Mouse (Mus musculus) liver, postnatal 0 days (tissue): ENCODE data around the gene Ffar1. TPM values are rescaled to one million over a fixed set of nuclear protein-coding genes. Genes with fewer than 3 reads are reported as not detected.
"Not testable (repeated sequence)": the region's sequence is repeated elsewhere in the genome, so short reads cannot be mapped to it uniquely, and the experiment has no call there.

ENCODE experiments used
- ATAC-seq: fragments of 200-750 bp; cut with Nextera tagmentation; 2 replicates; pipeline ENCODE4 v1.8.0; 2017; ENCODE audit warnings: mild to moderate bottlenecking, moderate library complexity
- DNase-seq: peaks from one replicate; pipeline ENCODE4 v3.0.0-alpha.2; 2016
- H3K27ac ChIP-seq: fragments of 300-500 bp; sonication (generic); 2 replicates; pipeline ENCODE4 v1.5.1; 2014; ENCODE audit warnings: antibody characterized with exemption, moderate library complexity, mild to moderate bottlenecking, low read depth
- H3K27me3 ChIP-seq: fragments of 300-500 bp; sonication (generic); 2 replicates; pipeline ENCODE4 v1.6.1; 2014; ENCODE audit warnings: low read length, control low read depth, mixed read lengths; ENCODE audit not compliant: insufficient read depth
- H3K36me3 ChIP-seq: fragments of 300-500 bp; sonication (generic); replicated peaks from 2 replicates; pipeline ENCODE4 v1.6.1; 2014; ENCODE audit warnings: mild to moderate bottlenecking, control low read depth, low read length, moderate library complexity, mixed read lengths; ENCODE audit not compliant: insufficient read depth
- H3K4me1 ChIP-seq: fragments of 300-500 bp; sonication (generic); 2 replicates; pipeline ENCODE4 v1.6.1; 2014; ENCODE audit warnings: antibody characterized with exemption, mild to moderate bottlenecking, control low read depth; ENCODE audit not compliant: insufficient read depth
- H3K4me2 ChIP-seq: fragments of 300-500 bp; sonication (generic); 2 replicates; pipeline ENCODE4 v1.6.1; 2014; ENCODE audit warnings: low read depth, mild to moderate bottlenecking, low read length, moderate library complexity, mixed read lengths
- H3K4me3 ChIP-seq: fragments of 300-500 bp; sonication (generic); 2 replicates; pipeline ENCODE4 v1.5.1; 2014; ENCODE audit warnings: low read depth, low read length
- H3K9ac ChIP-seq: fragments of 300-500 bp; sonication (generic); replicated peaks from 2 replicates; pipeline ENCODE4 v1.6.1; 2014; ENCODE audit warnings: mild to moderate bottlenecking, moderate library complexity
- H3K9me3 ChIP-seq: fragments of 300-500 bp; sonication (generic); 2 replicates; pipeline ENCODE4 v1.6.1; 2016; ENCODE audit warnings: mild to moderate bottlenecking, control low read depth, low read length, mixed read lengths
- CTCF ChIP-seq: sonication (generic); IDR thresholded peaks from 2 replicates; pipeline ENCODE4 v1.5.1; 2016; ENCODE audit warnings: antibody characterized with exemption, low read depth
- EP300 ChIP-seq: IDR thresholded peaks from 2 replicates; pipeline ENCODE4 v1.6.1; 2016; ENCODE audit warnings: antibody characterized with exemption, low read depth, mild to moderate bottlenecking
- WGBS: fragments of 180-500 bp; shearing (Covaris S2); extraction: QIAGEN DNeasy Blood & Tissue Kit; methylation state at CpG from one replicate; pipeline ENCODE4 v1.1.7; 2014; ENCODE audit not compliant: insufficient replicate concordance; 5-methylcytosine and 5-hydroxymethylcytosine counted together
- polyA plus RNA-seq: library from polyadenylated mRNA; unstranded; fragments of >200 nt; fragmentation: Nextera tagmentation; extraction: Ambion mirVana; gene quantifications from 2 replicates; pipeline ENCODE4 v1.2.1, GENCODE M21; 2015

Ffar1 gene
- polyA plus RNA-seq, 1 experiment from 2014 or later: 0.06 TPM

GRCm38 (mm10) chr7:30846505-30847053 is 14.8 kb downstream of the Ffar1 start:
- no peak overlapping the region for H3K27ac ChIP-seq
- H3K36me3 ChIP-seq: no peaks in the 10 kb centered on the region
- no peaks in the 10 kb centered on the region for H3K9me3 ChIP-seq
- H3K9ac ChIP-seq: no peak overlapping the region
- ATAC-seq: no peak
- H3K27me3 ChIP-seq: no peaks in the 10 kb centered on the region
- DNase-seq: no peak
- H3K4me1 ChIP-seq: peaks cover 7% of the 10 kb centered on the region; the same call in 1 of the 2 replicates
- WGBS: 48% methylated on average over 2 of the region's 2 CpGs
- no peak for TF ChIP-seq CTCF
- TF ChIP-seq EP300: no peak
- no peak overlapping the region for H3K4me2 ChIP-seq
- H3K4me3 ChIP-seq: no peak overlapping the region

GRCm38 (mm10) chr7:30844676-30845297 is 16.6 kb downstream of the Ffar1 start:
- Histone ChIP-seq H3K4me1 (peaks cover 12% of the 10 kb centered on the region), H3K9ac (no peak overlapping the region)
- WGBS: 54% methylated on average over 7 of the region's 7 CpGs

GRCm38 (mm10) chr7:30842092-30842491 is 19.3 kb downstream of the Ffar1 start:
- Histone ChIP-seq H3K36me3 (no peaks in the 10 kb centered on the region), H3K4me1 (peaks cover 12% of the 10 kb centered on the region), H3K4me3 (no peak overlapping the region), H3K27me3 (no peaks in the 10 kb centered on the region), H3K9me3 (no peaks in the 10 kb centered on the region), H3K9ac (no peak overlapping the region), H3K4me2 (no peak overlapping the region), H3K27ac (no peak overlapping the region; the same call in 1 of the 2 replicates)
- ATAC-seq (no peak), DNase-seq (no peak)
- 29% methylated on average over 5 of the region's 5 CpGs for WGBS
- TF ChIP-seq EP300 (no peak), CTCF (no peak)

More at GRCm38 (mm10) chr7:30844676-30845297, 16.6 kb downstream of the Ffar1 start:
- Histone ChIP-seq H3K27ac (no peak overlapping the region), H3K9me3 (no peaks in the 10 kb centered on the region), H3K36me3 (no peaks in the 10 kb centered on the region), H3K27me3 (no peaks in the 10 kb centered on the region), H3K4me3 (no peak overlapping the region), H3K4me2 (no peak overlapping the region)
- TF ChIP-seq CTCF (no peak), EP300 (no peak)
- ATAC-seq: no peak
- DNase-seq: no peak

- Histone ChIP-seq H3K9me3 (no peaks in the 10 kb centered on the region), H3K4me3 (no peak overlapping the region), H3K36me3 (no peaks in the 10 kb centered on the region), H3K4me1 (peaks cover 12% of the 10 kb centered on the region), H3K4me2 (no peak overlapping the region), H3K9ac (no peak overlapping the region), H3K27me3 (no peaks in the 10 kb centered on the region), H3K27ac (no peak overlapping the region)
- no peak for DNase-seq
- TF ChIP-seq EP300 (no peak), CTCF (no peak)
- whole genome bisulfite sequencing: 64% methylated on average over 4 of the region's 4 CpGs
- ATAC-seq: no peak
These were observed 20.0 kb downstream of the Ffar1 start for GRCm38 (mm10) chr7:30841379-30841778.

- ATAC-seq (no peak), DNase-seq (no peak)
- 71% methylated on average over 3 of the region's 3 CpGs for WGBS
- Histone ChIP-seq H3K9me3 (no peaks in the 10 kb centered on the region), H3K4me3 (no peak overlapping the region), H3K27me3 (no peaks in the 10 kb centered on the region), H3K27ac (no peak overlapping the region), H3K4me1 (peaks cover 12% of the 10 kb centered on the region), H3K9ac (no peak overlapping the region), H3K36me3 (no peaks in the 10 kb centered on the region), H3K4me2 (no peak overlapping the region)
- TF ChIP-seq CTCF (no peak), EP300 (no peak)
These were observed 21.1 kb downstream of the Ffar1 start for GRCm38 (mm10) chr7:30840306-30840705.

GRCm38 (mm10) chr7:30837277-30837676 is 24.1 kb downstream of the Ffar1 start:
- Histone ChIP-seq H3K4me1 (peaks cover 9% of the 10 kb centered on the region), H3K9me3 (no peaks in the 10 kb centered on the region), H3K9ac (no peak overlapping the region), H3K4me2 (no peak overlapping the region), H3K36me3 (no peaks in the 10 kb centered on the region), H3K27ac (no peak overlapping the region), H3K4me3 (no peak overlapping the region), H3K27me3 (no peaks in the 10 kb centered on the region)
- peak; percentile 50; the same call in 1 of the 2 replicates for ATAC-seq
- TF ChIP-seq CTCF: no peak
- no peak for TF ChIP-seq EP300
- DNase-seq: no peak

- ATAC-seq, H3K9me3 ChIP-seq, H3K27ac ChIP-seq, H3K4me3 ChIP-seq, H3K27me3 ChIP-seq, H3K36me3 ChIP-seq, H3K9ac ChIP-seq, DNase-seq, H3K4me1 ChIP-seq: not testable (repeated sequence)
- WGBS: 37% methylated on average over 8 of the region's 11 CpGs
- H3K4me2 ChIP-seq: 0 out of 2 replicates have a peak overlapping the region, but pooled peaks have one; percentile 22
These were observed 28.7 kb downstream of the Ffar1 start for GRCm38 (mm10) chr7:30832684-30833083.
